Mouse (Mus musculus) lung, embryonic 14.5 days (tissue): Measurements from ENCODE around the gene Gm10203. TPM values are rescaled to one million over a fixed set of nuclear protein-coding genes. Genes with fewer than 3 reads are reported as not detected.

Source experiments
- ATAC-seq: fragments of 200-750 bp; cut with Nextera tagmentation; 2 replicates; pipeline ENCODE4 v1.8.0; 2017; ENCODE audit warnings: mild to moderate bottlenecking, moderate TSS enrichment, moderate library complexity; ENCODE audit not compliant: insufficient read depth
- DNase-seq: peaks from one replicate; pipeline ENCODE4 v3.0.0-alpha.2; 2015
- H3K27ac ChIP-seq: fragments of 300-500 bp; sonication (generic); 2 replicates; pipeline ENCODE4 v1.5.1; 2014; ENCODE audit warnings: low read depth, mild to moderate bottlenecking, moderate library complexity
- H3K27me3 ChIP-seq: fragments of 300-500 bp; sonication (generic); 2 replicates; pipeline ENCODE4 v1.6.1; 2014; ENCODE audit warnings: low read length, control low read depth; ENCODE audit not compliant: insufficient read depth
- H3K36me3 ChIP-seq: fragments of 300-500 bp; sonication (generic); 2 replicates; pipeline ENCODE4 v1.6.1; 2014; ENCODE audit warnings: control low read depth; ENCODE audit not compliant: insufficient read depth
- H3K4me1 ChIP-seq: fragments of 300-500 bp; sonication (generic); 2 replicates; pipeline ENCODE4 v1.6.1; 2014; ENCODE audit warnings: antibody characterized with exemption, control low read depth; ENCODE audit not compliant: insufficient read depth
- H3K4me2 ChIP-seq: fragments of 300-500 bp; sonication (generic); 2 replicates; pipeline ENCODE4 v1.6.1; 2014; ENCODE audit warnings: mild to moderate bottlenecking
- H3K4me3 ChIP-seq: fragments of 300-500 bp; sonication (generic); 2 replicates; pipeline ENCODE4 v1.5.1; 2014; ENCODE audit warnings: low read depth, low read length
- H3K9ac ChIP-seq: fragments of 300-500 bp; sonication (generic); 2 replicates; pipeline ENCODE4 v1.6.1; 2014
- H3K9me3 ChIP-seq: fragments of 300-500 bp; sonication (generic); 2 replicates; pipeline ENCODE4 v1.6.1; 2016; ENCODE audit warnings: low read depth, low read length, control low read depth
- CTCF ChIP-seq: IDR thresholded peaks from 2 replicates; pipeline ENCODE4 v1.5.1; 2016; ENCODE audit warnings: antibody characterized with exemption, low read depth
- WGBS: fragments of 180-500 bp; shearing (Covaris S2); extraction: QIAGEN DNeasy Blood & Tissue Kit; methylation state at CpG from one replicate; pipeline ENCODE4 v1.1.7; 2014; 5-methylcytosine and 5-hydroxymethylcytosine counted together
- polyA plus RNA-seq: library from polyadenylated mRNA; unstranded; fragments of >200 nt; fragmentation: Nextera tagmentation; extraction: Ambion mirVana; gene quantifications from 2 replicates; pipeline ENCODE4 v1.2.1, GENCODE M21; 2014

Gm10203 gene
- polyA plus RNA-seq, 1 experiment from 2014 or later: not detected

- TF ChIP-seq CTCF: peak; percentile 25; the same call in 1 of the 2 replicates
- no peaks in the 10 kb centered on the region for H3K27me3 ChIP-seq
- peak overlapping the region; percentile 92 for H3K9ac ChIP-seq
- H3K27ac ChIP-seq: peak overlapping the region; percentile 94
- 1% methylated on average over 52 of the region's 52 CpGs for WGBS
- no peaks in the 10 kb centered on the region for H3K9me3 ChIP-seq
- no peaks in the 10 kb centered on the region for H3K4me1 ChIP-seq
- peak; percentile 67 for ATAC-seq
- peak overlapping the region; percentile 81 for H3K4me3 ChIP-seq
- no peaks in the 10 kb centered on the region for H3K36me3 ChIP-seq
- DNase-seq: peak; percentile 72
- H3K4me2 ChIP-seq: peak overlapping the region; percentile 81
Observed at GRCm38 (mm10) chr6:149100174-149101075, 29.5 kb upstream of the Gm10203 start.

DNA sequence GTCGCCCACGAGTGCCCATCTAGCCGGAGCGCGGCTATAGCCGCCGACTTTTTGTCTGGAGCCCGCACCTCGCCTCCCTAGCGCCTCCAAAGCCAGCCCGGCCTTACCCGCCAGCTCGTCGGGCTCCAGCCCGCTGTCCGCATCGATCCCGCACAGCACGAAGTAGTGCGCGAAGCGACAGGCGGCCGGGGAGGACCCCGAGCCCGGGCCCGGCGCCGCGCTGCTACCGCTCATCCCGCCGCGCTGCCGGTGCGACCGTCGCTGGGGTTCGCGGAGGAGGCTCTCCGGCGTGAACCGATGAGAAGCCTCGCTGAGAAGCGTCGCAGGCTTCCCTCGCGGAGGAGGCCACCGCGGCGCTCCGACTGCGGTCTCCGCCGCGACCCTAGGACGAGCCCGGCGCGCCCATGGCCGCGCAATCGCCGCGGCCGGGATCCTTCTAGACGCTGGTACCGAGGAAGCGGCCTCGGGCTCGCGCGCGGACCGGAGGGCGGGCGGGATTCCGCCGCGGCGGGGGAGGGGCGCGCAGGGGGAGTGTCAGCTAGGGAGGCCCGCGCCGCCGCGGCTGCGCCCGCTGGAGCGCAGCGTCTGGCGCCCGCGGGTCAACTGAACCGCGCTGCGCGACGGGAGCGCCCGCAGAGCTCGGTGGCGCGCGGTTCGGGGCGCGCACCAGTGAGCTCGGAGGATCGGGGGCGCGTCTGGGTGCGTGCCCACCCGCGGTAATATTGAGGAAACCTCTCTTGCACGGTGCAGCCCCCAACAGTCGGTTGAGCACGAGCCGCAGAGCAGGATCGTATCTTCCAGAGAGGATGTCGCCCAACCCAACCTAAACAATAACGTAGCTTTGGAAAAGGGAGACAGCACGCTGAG is 28.7 kb upstream of the Gm10203 start, which contains the start of gene Dennd5b:
Gene Dennd5b (minus strand): TSS at position 605 of the 867 bp plus-strand sequence.
- peak; percentile 92 for ATAC-seq
- Histone ChIP-seq H3K4me2 (peak within 1 kb of the TSS; percentile 81), H3K27me3 (no peaks in the 10 kb centered on the region), H3K4me3 (peak within 1 kb of the TSS; percentile 81), H3K36me3 (no peaks in the 10 kb centered on the region), H3K9me3 (no peaks in the 10 kb centered on the region), H3K9ac (peak within 1 kb of the TSS; percentile 92), H3K4me1 (no peaks in the 10 kb centered on the region), H3K27ac (peak within 1 kb of the TSS; percentile 94)
- DNase-seq: peak; percentile 89
- TF ChIP-seq CTCF: no peak
- WGBS: under 1% methylated on average over 113 of the region's 124 CpGs

- Histone ChIP-seq H3K9me3 (no peaks in the 10 kb centered on the region), H3K4me3 (peak overlapping the region; percentile 81), H3K36me3 (no peaks in the 10 kb centered on the region), H3K27ac (peak overlapping the region; percentile 94; the same call in 1 of the 2 replicates), H3K9ac (peak overlapping the region; percentile 92), H3K27me3 (no peaks in the 10 kb centered on the region), H3K4me1 (no peaks in the 10 kb centered on the region), H3K4me2 (peak overlapping the region; percentile 81)
- no peak for ATAC-seq
- DNase-seq: no peak
- TF ChIP-seq CTCF: no peak
- WGBS: 11% methylated on average over 7 of the region's 7 CpGs
Observed at GRCm38 (mm10) chr6:149101943-149102243, 28.1 kb upstream of the Gm10203 start.

- no peak for DNase-seq
- 79% methylated on average over 1 of the region's 1 CpGs for WGBS
Observed at GRCm38 (mm10) chr6:149103451-149103850, 26.5 kb upstream of the Gm10203 start.

DNA sequence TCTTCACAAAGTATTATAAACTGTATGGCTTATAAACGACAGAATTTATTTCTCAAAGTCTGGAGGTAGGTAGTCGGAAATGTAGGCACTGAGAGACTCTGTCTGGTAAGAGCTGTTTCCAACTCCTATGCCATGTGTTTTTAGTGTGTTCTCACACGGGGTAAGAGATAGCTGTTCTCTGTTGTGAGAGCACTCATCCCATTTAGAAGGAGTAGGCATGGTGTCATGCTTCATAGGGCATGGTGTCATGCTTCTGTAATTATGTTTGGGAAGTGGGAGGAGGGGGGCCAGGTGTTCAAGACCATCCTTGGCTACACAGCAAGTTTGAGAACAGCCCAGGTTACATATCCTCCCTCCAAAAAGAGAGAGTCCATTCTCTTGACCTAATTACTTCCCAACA is 22.4 kb upstream of the Gm10203 start:
- no peaks in the 10 kb centered on the region for H3K9me3 ChIP-seq
- no peak for TF ChIP-seq CTCF
- no peak overlapping the region for H3K9ac ChIP-seq
- no peaks in the 10 kb centered on the region for H3K27me3 ChIP-seq
- WGBS: 68% methylated on average over 3 of the region's 3 CpGs
- no peaks in the 10 kb centered on the region for H3K4me1 ChIP-seq
- ATAC-seq (no peak), DNase-seq (no peak)
- no peak overlapping the region for H3K27ac ChIP-seq
- H3K36me3 ChIP-seq: no peaks in the 10 kb centered on the region
- H3K4me3 ChIP-seq: no peak overlapping the region
- H3K4me2 ChIP-seq: no peak overlapping the region

More at GRCm38 (mm10) chr6:149103451-149103850, 26.5 kb upstream of the Gm10203 start:
- Histone ChIP-seq H3K9ac (no peak overlapping the region), H3K4me3 (no peak overlapping the region), H3K9me3 (no peaks in the 10 kb centered on the region), H3K4me2 (no peak overlapping the region), H3K36me3 (no peaks in the 10 kb centered on the region), H3K27ac (no peak overlapping the region), H3K27me3 (no peaks in the 10 kb centered on the region), H3K4me1 (no peaks in the 10 kb centered on the region)
- TF ChIP-seq CTCF: no peak
- ATAC-seq: no peak

DNA sequence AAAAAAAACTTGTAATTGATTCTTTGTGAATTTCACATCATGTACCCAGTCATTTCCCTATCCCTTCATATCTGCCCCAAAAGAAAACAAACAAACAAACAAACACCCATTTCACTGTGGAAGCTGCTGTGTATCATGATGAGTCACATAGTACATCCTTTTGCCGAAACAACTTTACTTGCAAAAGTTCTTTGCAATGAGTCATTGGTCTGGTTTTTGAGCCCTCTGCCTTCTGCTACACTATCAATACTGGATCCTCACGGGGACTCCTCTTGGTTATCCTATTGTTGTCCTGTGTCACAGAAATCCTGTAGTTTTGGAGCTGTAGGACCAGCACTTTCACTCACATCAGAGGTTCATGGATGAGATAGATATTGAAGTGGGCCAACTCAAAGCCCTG is 21.1 kb upstream of the Gm10203 start:
- H3K9ac ChIP-seq: no peak overlapping the region
- H3K36me3 ChIP-seq: no peaks in the 10 kb centered on the region
- no peaks in the 10 kb centered on the region for H3K27me3 ChIP-seq
- H3K4me3 ChIP-seq: no peak overlapping the region
- WGBS: 82% methylated on average over 2 of the region's 2 CpGs
- no peak for TF ChIP-seq CTCF
- ATAC-seq (no peak), DNase-seq (no peak)
- no peak overlapping the region for H3K4me2 ChIP-seq
- H3K4me1 ChIP-seq: no peaks in the 10 kb centered on the region
- no peak overlapping the region for H3K27ac ChIP-seq
- H3K9me3 ChIP-seq: no peaks in the 10 kb centered on the region

DNA sequence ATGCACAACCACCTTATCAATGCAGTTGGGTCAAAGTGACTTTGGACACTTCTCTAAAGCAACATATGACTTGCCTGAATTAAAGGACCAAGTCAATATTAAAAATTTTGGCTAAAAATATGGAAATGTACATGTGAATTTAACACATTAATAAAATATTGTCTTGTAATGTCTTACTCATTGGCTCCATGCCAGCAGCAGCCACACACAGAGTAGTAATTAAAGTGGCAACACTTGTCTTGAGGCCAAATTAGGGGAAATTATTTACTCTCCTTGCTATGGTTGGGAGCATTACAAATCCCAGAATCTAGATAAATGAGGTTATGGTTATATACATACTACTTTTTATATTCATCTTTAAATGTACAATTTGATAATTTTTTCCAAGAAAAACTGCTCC is 13.0 kb upstream of the Gm10203 start:
- no peaks in the 10 kb centered on the region for H3K36me3 ChIP-seq
- H3K4me1 ChIP-seq: no peaks in the 10 kb centered on the region
- H3K27me3 ChIP-seq: no peaks in the 10 kb centered on the region
- H3K9ac ChIP-seq: no peak overlapping the region
- no peaks in the 10 kb centered on the region for H3K9me3 ChIP-seq
- no peak for TF ChIP-seq CTCF
- DNase-seq (no peak), ATAC-seq (no peak)
- H3K4me3 ChIP-seq: no peak overlapping the region
- H3K4me2 ChIP-seq: no peak overlapping the region
- no peak overlapping the region for H3K27ac ChIP-seq
